Mouse (Mus musculus): ENCODE data around the gene Cyp4v3. TPM values are rescaled to one million over a fixed set of nuclear protein-coding genes. Genes with fewer than 3 reads are reported as not detected.

Cyp4v3 gene
- polyA plus RNA-seq, 1 experiment from 2014 or later: 1.2 TPM

- Histone ChIP-seq H3K4me3 (ENCODE audit: low read depth, low read length) (no peak overlapping the region), H3K36me3 (ENCODE audit: control insufficient read depth, insufficient read depth, low read length) (no peaks in the 10 kb centered on the region), H3K4me1 (ENCODE audit: control insufficient read depth, insufficient read depth, low read length) (no peaks in the 10 kb centered on the region), H3K27me3 (ENCODE audit: control insufficient read depth, insufficient read depth, low read length) (no peaks in the 10 kb centered on the region), H3K9ac (ENCODE audit: low read length) (no peak overlapping the region), H3K27ac (replicated peaks; ENCODE audit: low read depth, low read length) (no peak overlapping the region), H3K9me3 (ENCODE audit: control insufficient read depth, low read length) (no peaks in the 10 kb centered on the region), H3K4me2 (ENCODE audit: low read depth, severe bottlenecking) (no peak overlapping the region)
- ATAC-seq (ENCODE audit: insufficient number of reproducible peaks, low FRiP score, low TSS enrichment, low read depth) (no peak), DNase-seq (ENCODE audit: low spot score) (no peak)
- 89% methylated on average over 4 of the region's 4 CpGs for WGBS
Measured at GRCm38 (mm10) chr8:45267611-45268391, 65.2 kb downstream of the Cyp4v3 start.

- no peaks in the 10 kb centered on the region for H3K4me1 ChIP-seq (ENCODE audit: control insufficient read depth, insufficient read depth, low read length)
- no peak overlapping the region for H3K9ac ChIP-seq (ENCODE audit: low read length)
- no peaks in the 10 kb centered on the region for H3K27me3 ChIP-seq (ENCODE audit: control insufficient read depth, insufficient read depth, low read length)
- ATAC-seq (ENCODE audit: insufficient number of reproducible peaks, low FRiP score, low TSS enrichment, low read depth): no peak
- WGBS: 82% methylated on average over 8 of the region's 8 CpGs
- H3K4me3 ChIP-seq (ENCODE audit: low read depth, low read length): no peak overlapping the region
- no peaks in the 10 kb centered on the region for H3K36me3 ChIP-seq (ENCODE audit: control insufficient read depth, insufficient read depth, low read length)
- H3K4me2 ChIP-seq (ENCODE audit: low read depth, severe bottlenecking): no peak overlapping the region
- H3K27ac ChIP-seq (replicated peaks; ENCODE audit: low read depth, low read length): no peak overlapping the region
- H3K9me3 ChIP-seq (ENCODE audit: control insufficient read depth, low read length): no peaks in the 10 kb centered on the region
- DNase-seq (ENCODE audit: low spot score): no peak
Measured at GRCm38 (mm10) chr8:45266993-45267392, 66.0 kb downstream of the Cyp4v3 start.

GRCm38 (mm10) chr8:45264918-45265317 lies 68.1 kb downstream of the Cyp4v3 start:
- 83% methylated on average over 4 of the region's 4 CpGs for WGBS

GRCm38 (mm10) chr8:45262851-45263250 lies 70.2 kb downstream of the Cyp4v3 start:
- no peak overlapping the region for H3K4me3 ChIP-seq (ENCODE audit: low read depth, low read length)
- WGBS: 84% methylated on average over 3 of the region's 3 CpGs
- no peak overlapping the region for H3K9ac ChIP-seq (ENCODE audit: low read length)
- H3K36me3 ChIP-seq (ENCODE audit: control insufficient read depth, insufficient read depth, low read length): no peaks in the 10 kb centered on the region
- no peaks in the 10 kb centered on the region for H3K27me3 ChIP-seq (ENCODE audit: control insufficient read depth, insufficient read depth, low read length)
- ATAC-seq (ENCODE audit: insufficient number of reproducible peaks, low FRiP score, low TSS enrichment, low read depth) (no peak), DNase-seq (ENCODE audit: low spot score) (no peak)
- no peaks in the 10 kb centered on the region for H3K4me1 ChIP-seq (ENCODE audit: control insufficient read depth, insufficient read depth, low read length)
- no peak overlapping the region for H3K4me2 ChIP-seq (ENCODE audit: low read depth, severe bottlenecking)
- no peaks in the 10 kb centered on the region for H3K9me3 ChIP-seq (ENCODE audit: control insufficient read depth, low read length)
- no peak overlapping the region for H3K27ac ChIP-seq (replicated peaks; ENCODE audit: low read depth, low read length)

More at GRCm38 (mm10) chr8:45264918-45265317, 68.1 kb downstream of the Cyp4v3 start:
- Histone ChIP-seq H3K9me3 (ENCODE audit: control insufficient read depth, low read length) (no peaks in the 10 kb centered on the region), H3K4me1 (ENCODE audit: control insufficient read depth, insufficient read depth, low read length) (no peaks in the 10 kb centered on the region), H3K4me2 (ENCODE audit: low read depth, severe bottlenecking) (no peak overlapping the region), H3K36me3 (ENCODE audit: control insufficient read depth, insufficient read depth, low read length) (no peaks in the 10 kb centered on the region), H3K4me3 (ENCODE audit: low read depth, low read length) (no peak overlapping the region), H3K27me3 (ENCODE audit: control insufficient read depth, insufficient read depth, low read length) (no peaks in the 10 kb centered on the region), H3K27ac (replicated peaks; ENCODE audit: low read depth, low read length) (no peak overlapping the region), H3K9ac (ENCODE audit: low read length) (no peak overlapping the region)
- ATAC-seq (ENCODE audit: insufficient number of reproducible peaks, low FRiP score, low TSS enrichment, low read depth): no peak
- DNase-seq (ENCODE audit: low spot score): no peak

- no peak for DNase-seq (ENCODE audit: low spot score)
- no peak for ATAC-seq (ENCODE audit: insufficient number of reproducible peaks, low FRiP score, low TSS enrichment, low read depth)
- H3K4me1 ChIP-seq (ENCODE audit: control insufficient read depth, insufficient read depth, low read length): no peaks in the 10 kb centered on the region
- no peaks in the 10 kb centered on the region for H3K27me3 ChIP-seq (ENCODE audit: control insufficient read depth, insufficient read depth, low read length)
- H3K4me3 ChIP-seq (ENCODE audit: low read depth, low read length): no peak within 1 kb of the TSS
- H3K9me3 ChIP-seq (ENCODE audit: control insufficient read depth, low read length): no peaks in the 10 kb centered on the region
- no peak within 1 kb of the TSS for H3K9ac ChIP-seq (ENCODE audit: low read length)
- WGBS: 90% methylated on average over 10 of the region's 10 CpGs
- H3K36me3 ChIP-seq (ENCODE audit: control insufficient read depth, insufficient read depth, low read length): no peaks in the 10 kb centered on the region
- H3K27ac ChIP-seq (replicated peaks; ENCODE audit: low read depth, low read length): no peak within 1 kb of the TSS
- no peak within 1 kb of the TSS for H3K4me2 ChIP-seq (ENCODE audit: low read depth, severe bottlenecking)
Measured at GRCm38 (mm10) chr8:45261920-45262319, 71.1 kb downstream of the Cyp4v3 start, which contains the start of gene F11. TSS of gene F11 (minus strand) at chr8:45262031.

GRCm38 (mm10) chr8:45258421-45258820 lies 74.6 kb downstream of the Cyp4v3 start:
- Histone ChIP-seq H3K9ac (ENCODE audit: low read length) (no peak overlapping the region), H3K36me3 (ENCODE audit: control insufficient read depth, insufficient read depth, low read length) (no peaks in the 10 kb centered on the region), H3K27me3 (ENCODE audit: control insufficient read depth, insufficient read depth, low read length) (no peaks in the 10 kb centered on the region), H3K4me1 (ENCODE audit: control insufficient read depth, insufficient read depth, low read length) (no peaks in the 10 kb centered on the region), H3K4me2 (ENCODE audit: low read depth, severe bottlenecking) (no peak overlapping the region), H3K4me3 (ENCODE audit: low read depth, low read length) (no peak overlapping the region), H3K27ac (replicated peaks; ENCODE audit: low read depth, low read length) (no peak overlapping the region), H3K9me3 (ENCODE audit: control insufficient read depth, low read length) (no peaks in the 10 kb centered on the region)
- no peak for DNase-seq (ENCODE audit: low spot score)
- whole genome bisulfite sequencing: 83% methylated on average over 8 of the region's 8 CpGs
- ATAC-seq (ENCODE audit: insufficient number of reproducible peaks, low FRiP score, low TSS enrichment, low read depth): no peak

GRCm38 (mm10) chr8:45255040-45255439 lies 78.0 kb downstream of the Cyp4v3 start:
- no peak overlapping the region for H3K9ac ChIP-seq (ENCODE audit: low read length)
- H3K9me3 ChIP-seq (ENCODE audit: control insufficient read depth, low read length): no peaks in the 10 kb centered on the region
- ATAC-seq (ENCODE audit: insufficient number of reproducible peaks, low FRiP score, low TSS enrichment, low read depth) (no peak), DNase-seq (ENCODE audit: low spot score) (no peak)
- H3K27me3 ChIP-seq (ENCODE audit: control insufficient read depth, insufficient read depth, low read length): no peaks in the 10 kb centered on the region
- H3K36me3 ChIP-seq (ENCODE audit: control insufficient read depth, insufficient read depth, low read length): no peaks in the 10 kb centered on the region
- no peak overlapping the region for H3K4me2 ChIP-seq (ENCODE audit: low read depth, severe bottlenecking)
- H3K27ac ChIP-seq (replicated peaks; ENCODE audit: low read depth, low read length): no peak overlapping the region
- H3K4me3 ChIP-seq (ENCODE audit: low read depth, low read length): no peak overlapping the region
- no peaks in the 10 kb centered on the region for H3K4me1 ChIP-seq (ENCODE audit: control insufficient read depth, insufficient read depth, low read length)
- 73% methylated on average over 12 of the region's 12 CpGs for WGBS
